Mouse (Mus musculus) limb, embryonic 12.5 days (tissue): ENCODE results near the gene Mmp15. TPM values are rescaled to one million over a fixed set of nuclear protein-coding genes. Genes with fewer than 3 reads are reported as not detected.
A peak's percentile ranks its signal among the peaks of the same experiment; 100 is the strongest.

Experiments used
- ATAC-seq: fragments of 200-750 bp; cut with Nextera tagmentation; 2 replicates; pipeline ENCODE4 v1.8.0; 2017; ENCODE audit warnings: low read depth, moderate TSS enrichment; ENCODE audit not compliant: insufficient number of reproducible peaks, insufficient read depth, low FRiP score, low TSS enrichment
- H3K27ac ChIP-seq: fragments of 300-500 bp; sonication (generic); 2 replicates; pipeline ENCODE4 v1.5.1; 2016; ENCODE audit warnings: mild to moderate bottlenecking, moderate library complexity
- H3K27me3 ChIP-seq: fragments of 300-500 bp; sonication (generic); 2 replicates; pipeline ENCODE4 v1.6.1; 2016; ENCODE audit warnings: mild to moderate bottlenecking, moderate library complexity
- H3K36me3 ChIP-seq: fragments of 300-500 bp; sonication (generic); 2 replicates; pipeline ENCODE4 v1.6.1; 2016; ENCODE audit warnings: mild to moderate bottlenecking, moderate library complexity
- H3K4me1 ChIP-seq: fragments of 300-500 bp; sonication (generic); replicated peaks from 2 replicates; pipeline ENCODE4 v1.6.1; 2016
- H3K4me2 ChIP-seq: fragments of 300-500 bp; sonication (generic); 2 replicates; pipeline ENCODE4 v1.6.1; 2016; ENCODE audit warnings: mild to moderate bottlenecking, moderate library complexity
- H3K4me3 ChIP-seq: fragments of 300-500 bp; sonication (generic); replicated peaks from 2 replicates; pipeline ENCODE4 v1.5.1; 2016; ENCODE audit warnings: mild to moderate bottlenecking
- H3K9ac ChIP-seq: fragments of 300-500 bp; sonication (generic); replicated peaks from 2 replicates; pipeline ENCODE4 v1.6.1; 2016; ENCODE audit warnings: mild to moderate bottlenecking, moderate library complexity
- H3K9me3 ChIP-seq: fragments of 300-500 bp; sonication (generic); 2 replicates; pipeline ENCODE4 v1.6.1; 2016; ENCODE audit warnings: mild to moderate bottlenecking, moderate library complexity
- WGBS: fragments of 180-500 bp; shearing (Covaris S2); methylation state at CpG from one replicate; pipeline ENCODE4 v1.1.7; 2016; 5-methylcytosine and 5-hydroxymethylcytosine counted together
- polyA plus RNA-seq: library from polyadenylated mRNA; unstranded; fragments of >200 nt; fragmentation: Nextera tagmentation; extraction: Ambion mirVana; gene quantifications from 2 replicates; pipeline ENCODE4 v1.2.1, GENCODE M21; 2016

Gene Mmp15
- polyA plus RNA-seq, 1 experiment from 2014 or later: 12.5 TPM

DNA sequence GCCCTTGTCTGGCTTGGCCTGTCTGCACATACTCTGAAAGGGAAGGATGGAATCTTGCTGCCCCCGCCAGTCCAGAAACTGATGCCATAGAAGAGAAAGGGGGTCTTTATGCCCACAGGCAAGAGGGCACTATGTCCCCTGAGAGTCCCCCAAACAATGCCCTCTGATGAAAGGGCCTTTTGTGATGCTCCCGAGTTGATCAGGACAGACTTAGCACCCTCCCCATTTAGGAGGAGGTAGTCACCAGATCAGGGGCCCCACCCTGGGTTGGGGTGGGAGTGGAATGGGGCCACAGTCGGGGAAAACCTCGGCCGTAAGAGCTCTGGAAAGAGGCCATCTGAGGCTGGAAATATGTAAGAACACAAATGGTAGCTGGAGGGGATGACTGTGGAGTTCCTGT is 45.1 kb downstream of the Mmp15 start:
- 72% methylated on average over 5 of the region's 5 CpGs for WGBS
- peaks cover 22% of the 10 kb centered on the region for H3K4me1 ChIP-seq
- H3K4me2 ChIP-seq: no peak overlapping the region
- H3K9me3 ChIP-seq: no peaks in the 10 kb centered on the region
- H3K36me3 ChIP-seq: no peaks in the 10 kb centered on the region
- no peak for ATAC-seq
- H3K9ac ChIP-seq: no peak overlapping the region
- H3K27ac ChIP-seq: peak overlapping the region; percentile 30; the same call in 1 of the 2 replicates
- H3K27me3 ChIP-seq: no peaks in the 10 kb centered on the region
- no peak overlapping the region for H3K4me3 ChIP-seq

DNA sequence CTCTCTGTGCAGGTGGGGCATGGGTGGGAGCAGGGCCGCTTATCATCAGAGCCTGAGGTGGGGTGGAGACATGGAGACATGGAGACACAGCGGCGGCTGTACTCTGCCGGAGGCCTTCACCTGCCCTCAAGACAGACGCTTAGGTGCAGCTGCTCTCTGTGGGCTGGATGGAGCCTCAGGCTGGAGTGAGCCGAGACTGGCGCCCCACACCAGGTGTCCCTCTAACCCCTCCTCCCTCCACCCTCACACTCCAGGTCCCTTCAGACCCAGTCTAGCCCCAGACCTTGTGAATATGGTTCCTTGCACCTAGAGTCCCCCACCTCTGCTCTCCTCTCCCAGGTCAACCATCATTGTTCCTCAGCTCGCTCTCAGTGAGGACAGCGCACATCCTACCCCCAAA is 47.1 kb downstream of the Mmp15 start:
- Histone ChIP-seq H3K4me2 (no peak overlapping the region), H3K27ac (no peak overlapping the region), H3K36me3 (no peaks in the 10 kb centered on the region), H3K27me3 (no peaks in the 10 kb centered on the region), H3K9ac (no peak overlapping the region), H3K4me1 (peaks cover 22% of the 10 kb centered on the region), H3K4me3 (no peak overlapping the region), H3K9me3 (no peaks in the 10 kb centered on the region)
- WGBS: 77% methylated on average over 9 of the region's 9 CpGs
- no peak for ATAC-seq

DNA sequence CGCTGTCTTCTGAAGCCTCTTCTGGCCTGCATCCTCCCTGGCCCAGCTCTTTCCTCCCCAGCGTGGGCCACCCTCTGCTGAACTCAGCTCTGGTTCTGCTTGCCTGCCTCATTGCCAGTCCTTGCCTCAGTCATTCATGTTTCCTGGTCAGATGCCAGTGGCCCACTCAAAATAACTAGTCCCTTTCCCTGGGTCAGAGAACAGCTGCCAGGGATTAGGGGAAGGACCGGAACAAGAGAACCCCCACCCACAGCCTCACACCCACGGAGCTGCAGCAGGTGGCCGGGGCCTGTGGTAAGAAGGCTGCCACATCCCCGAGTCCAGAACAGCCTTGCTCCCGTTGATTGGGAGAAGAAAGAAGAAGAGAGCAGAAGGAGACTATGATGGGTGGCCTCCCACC is 49.0 kb downstream of the Mmp15 start:
- Histone ChIP-seq H3K27me3 (no peaks in the 10 kb centered on the region), H3K4me3 (no peak overlapping the region), H3K4me2 (no peak overlapping the region), H3K27ac (no peak overlapping the region), H3K9me3 (no peaks in the 10 kb centered on the region), H3K4me1 (peaks cover 10% of the 10 kb centered on the region), H3K9ac (no peak overlapping the region), H3K36me3 (no peaks in the 10 kb centered on the region)
- ATAC-seq: no peak
- WGBS: 68% methylated on average over 7 of the region's 7 CpGs

DNA sequence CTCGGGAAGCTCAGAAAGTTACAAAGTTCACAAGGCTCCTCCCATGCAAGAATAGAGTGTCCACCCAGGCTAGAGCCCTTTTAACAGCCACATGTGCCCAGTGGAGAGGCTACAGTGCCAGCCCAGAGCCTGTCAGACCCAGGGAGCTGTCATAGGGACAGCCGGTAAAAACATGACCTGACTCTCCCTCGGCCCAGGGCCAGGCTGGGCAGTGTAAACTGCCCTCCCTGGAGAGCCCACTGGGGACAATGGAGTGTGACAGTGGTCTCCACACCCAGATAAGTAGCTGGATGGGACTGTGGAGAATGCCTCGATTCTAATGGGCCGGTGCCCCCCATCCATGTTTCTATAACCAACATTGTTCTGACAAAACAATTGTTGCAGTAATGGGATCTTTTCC is 57.5 kb downstream of the Mmp15 start:
- no peak overlapping the region for H3K27ac ChIP-seq
- no peaks in the 10 kb centered on the region for H3K9me3 ChIP-seq
- no peak overlapping the region for H3K4me2 ChIP-seq
- no peak for ATAC-seq
- H3K4me3 ChIP-seq: no peak overlapping the region
- H3K4me1 ChIP-seq: no peaks in the 10 kb centered on the region
- no peak overlapping the region for H3K9ac ChIP-seq
- H3K36me3 ChIP-seq: no peaks in the 10 kb centered on the region
- no peaks in the 10 kb centered on the region for H3K27me3 ChIP-seq
- 81% methylated on average over 5 of the region's 5 CpGs for WGBS

DNA sequence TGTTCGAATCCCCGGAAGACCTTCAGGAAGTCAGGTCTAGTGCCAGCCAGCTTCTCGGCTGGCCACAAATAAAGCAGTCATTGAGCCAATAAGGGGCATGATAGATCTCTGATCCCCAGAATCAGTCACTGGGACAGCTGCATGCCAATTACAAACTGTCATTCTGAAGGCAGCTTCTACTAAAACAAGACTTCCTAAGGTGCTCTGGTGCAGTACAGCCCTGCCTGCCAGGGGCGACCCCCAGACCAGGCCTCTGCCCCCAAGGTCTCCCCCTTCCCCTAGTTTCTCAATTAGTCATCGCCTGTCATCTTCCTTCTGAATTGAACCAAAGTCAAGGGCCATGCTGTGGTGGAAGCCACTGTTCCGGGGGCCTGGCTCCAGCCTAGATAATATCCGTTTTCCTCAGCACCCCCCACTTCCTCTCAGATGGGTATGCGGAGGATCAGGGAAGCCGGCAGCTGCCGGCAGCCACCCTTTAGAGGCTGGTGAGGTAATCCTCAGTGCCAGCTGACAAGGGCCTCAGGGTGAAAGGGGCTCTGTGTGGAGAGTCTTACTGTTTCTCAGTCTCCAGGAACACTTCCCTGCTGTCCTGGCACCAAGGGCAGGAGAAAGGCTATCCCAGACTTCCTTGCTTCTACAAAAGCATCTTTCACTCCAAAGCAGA is 59.4 kb downstream of the Mmp15 start:
- no peak for ATAC-seq
- Histone ChIP-seq H3K9me3 (no peaks in the 10 kb centered on the region), H3K27ac (no peak overlapping the region), H3K9ac (no peak overlapping the region; the same call in 1 of the 2 replicates), H3K4me2 (no peak overlapping the region), H3K4me1 (no peaks in the 10 kb centered on the region), H3K36me3 (no peaks in the 10 kb centered on the region), H3K4me3 (no peak overlapping the region), H3K27me3 (no peaks in the 10 kb centered on the region)
- 50% methylated on average over 10 of the region's 10 CpGs for WGBS

DNA sequence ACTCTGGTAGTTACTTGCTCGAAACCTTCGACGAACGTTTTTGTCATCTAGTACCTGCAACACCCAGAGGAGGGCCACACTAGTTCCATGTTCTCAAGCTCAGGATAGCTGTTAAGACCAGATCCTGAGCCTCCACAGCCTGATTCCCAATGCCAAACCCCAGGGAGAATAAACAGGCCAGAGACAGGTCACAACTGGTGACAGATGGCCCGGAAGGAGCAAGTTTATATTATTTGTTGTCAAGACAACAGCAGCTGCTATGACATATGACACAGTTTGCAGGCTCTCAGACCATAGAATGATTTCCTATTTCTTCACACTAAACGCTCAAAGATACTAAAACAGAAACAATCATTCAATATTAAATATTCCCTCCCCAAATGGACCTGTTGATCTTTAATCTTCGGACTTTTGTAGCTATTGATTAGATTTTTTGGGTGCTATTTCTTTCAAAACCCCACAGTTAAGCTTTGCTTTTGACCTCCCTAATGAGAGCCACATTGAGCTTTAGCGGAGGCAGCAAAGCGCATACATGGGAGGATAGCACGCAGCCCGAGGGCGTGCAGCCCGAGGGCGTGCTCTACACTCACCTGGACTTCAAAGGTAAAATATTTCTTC is 70.2 kb downstream of the Mmp15 start:
- Histone ChIP-seq H3K4me1 (peaks cover 8% of the 10 kb centered on the region), H3K4me3 (no peak overlapping the region), H3K27me3 (no peaks in the 10 kb centered on the region), H3K36me3 (peaks cover 53% of the 10 kb centered on the region), H3K9me3 (no peaks in the 10 kb centered on the region), H3K4me2 (no peak overlapping the region), H3K9ac (no peak overlapping the region), H3K27ac (no peak overlapping the region)
- no peak for ATAC-seq
- WGBS: 90% methylated on average over 14 of the region's 14 CpGs

Other genes starting within 250 kb of the Mmp15 start
- 16.4 and 16.5 TPM in 2 replicates for gene Kifc3, start 149.5 kb upstream of the Mmp15 start, polyA plus RNA-seq
- 0.26 TPM in 1 of 2 replicates, not detected in the other for gene Cngb1, start 45.7 kb upstream of the Mmp15 start, polyA plus RNA-seq
- 0.56 TPM in 1 of 2 replicates, not detected in the other for gene Tepp, start 41.7 kb upstream of the Mmp15 start, polyA plus RNA-seq
- gene Zfp319, start 20.3 kb upstream of the Mmp15 start, polyA plus RNA-seq: 11.3 and 12.9 TPM in 2 replicates
- 39.7 and 40.9 TPM in 2 replicates for gene Usb1, start 20.0 kb upstream of the Mmp15 start, polyA plus RNA-seq
- 136 and 144 TPM in 2 replicates for gene Cfap20, start 82.6 kb downstream of the Mmp15 start, polyA plus RNA-seq
- gene Csnk2a2, start 137.8 kb downstream of the Mmp15 start, polyA plus RNA-seq: 12.6 and 14.0 TPM in 2 replicates
- gene Ccdc113, start 181.8 kb downstream of the Mmp15 start, polyA plus RNA-seq: not detected in 2 replicates
- gene Prss54, start 224.1 kb downstream of the Mmp15 start, polyA plus RNA-seq: not detected in 2 replicates